Mouse (Mus musculus) heart, embryonic 16.5 days (tissue): ENCODE measurements around the gene Col1a2. TPM values are rescaled to one million over a fixed set of nuclear protein-coding genes. Genes with fewer than 3 reads are reported as not detected.

Source experiments
- ATAC-seq: fragments of 200-750 bp; cut with Nextera tagmentation; replicated peaks from 2 replicates; pipeline ENCODE4 v1.8.0; 2017; ENCODE audit warnings: moderate number of reproducible peaks; ENCODE audit not compliant: insufficient read depth, low FRiP score; ENCODE audit errors: extremely low read depth
- H3K27ac ChIP-seq: fragments of 300-500 bp; sonication (generic); 2 replicates; pipeline ENCODE4 v1.5.1; 2014; ENCODE audit warnings: mild to moderate bottlenecking, low read length, control low read depth, moderate library complexity
- H3K27me3 ChIP-seq: fragments of 300-500 bp; sonication (generic); 2 replicates; pipeline ENCODE4 v1.6.1; 2014; ENCODE audit warnings: low read length, mixed read lengths; ENCODE audit not compliant: control insufficient read depth, insufficient read depth
- H3K36me3 ChIP-seq: fragments of 300-500 bp; sonication (generic); 2 replicates; pipeline ENCODE4 v1.6.1; 2014; ENCODE audit not compliant: control insufficient read depth, insufficient read depth
- H3K4me1 ChIP-seq: fragments of 300-500 bp; sonication (generic); 2 replicates; pipeline ENCODE4 v1.6.1; 2014; ENCODE audit warnings: low read length, mixed read lengths; ENCODE audit not compliant: control insufficient read depth, insufficient read depth
- H3K4me2 ChIP-seq: fragments of 300-500 bp; sonication (generic); 2 replicates; pipeline ENCODE4 v1.6.1; 2014; ENCODE audit warnings: low read depth, mild to moderate bottlenecking, control low read depth, low read length
- H3K4me3 ChIP-seq: fragments of 300-500 bp; sonication (generic); 2 replicates; pipeline ENCODE4 v1.5.1; 2014; ENCODE audit warnings: mild to moderate bottlenecking, control low read depth, low read length
- H3K9ac ChIP-seq: fragments of 300-500 bp; sonication (generic); 2 replicates; pipeline ENCODE4 v1.6.1; 2014; ENCODE audit warnings: low read length, control low read depth
- H3K9me3 ChIP-seq: fragments of 300-500 bp; sonication (generic); replicated peaks from 2 replicates; pipeline ENCODE4 v1.6.1; 2016; ENCODE audit warnings: low read length; ENCODE audit not compliant: control insufficient read depth
- WGBS: fragments of 180-500 bp; shearing (Covaris S2); extraction: QIAGEN DNeasy Blood & Tissue Kit; methylation state at CpG from one replicate; pipeline ENCODE4 v1.1.7; 2014; 5-methylcytosine and 5-hydroxymethylcytosine counted together
- polyA plus RNA-seq: library from polyadenylated mRNA; unstranded; fragments of >200 nt; fragmentation: Nextera tagmentation; extraction: Ambion mirVana; gene quantifications from 2 replicates; pipeline ENCODE4 v1.2.1, GENCODE M21; 2015

The Col1a2 gene
- polyA plus RNA-seq, 1 experiment from 2014 or later: 382 TPM

- Histone ChIP-seq H3K36me3 (no peaks in the 10 kb centered on the region), H3K27me3 (0 out of 2 replicates have a peak, but pooled peaks cover 4% of the 10 kb centered on the region), H3K27ac (no peak overlapping the region), H3K4me2 (peak overlapping the region; percentile 91), H3K9ac (no peak overlapping the region), H3K9me3 (no peaks in the 10 kb centered on the region), H3K4me1 (peaks cover 4% of the 10 kb centered on the region; the same call in 1 of the 2 replicates), H3K4me3 (peak overlapping the region; percentile 51)
- ATAC-seq: no peak
- WGBS: 64% methylated on average over 5 of the region's 5 CpGs
These were observed 2.2 kb downstream of the Col1a2 start for GRCm38 (mm10) chr6:4506791-4507190.

GRCm38 (mm10) chr6:4507323-4507722, 2.7 kb downstream of the Col1a2 start:
- H3K4me2 ChIP-seq: peak overlapping the region; percentile 48
- 0 out of 2 replicates have a peak, but pooled peaks cover 4% of the 10 kb centered on the region for H3K27me3 ChIP-seq
- peaks cover 4% of the 10 kb centered on the region; the same call in 1 of the 2 replicates for H3K4me1 ChIP-seq
- no peak overlapping the region for H3K9ac ChIP-seq
- H3K27ac ChIP-seq: no peak overlapping the region
- H3K4me3 ChIP-seq: peak overlapping the region; percentile 51
- H3K36me3 ChIP-seq: no peaks in the 10 kb centered on the region
- WGBS: 77% methylated on average over 1 of the region's 1 CpGs
- ATAC-seq: no peak
- H3K9me3 ChIP-seq: no peaks in the 10 kb centered on the region

- ATAC-seq: no peak
- Histone ChIP-seq H3K4me1 (peaks cover 4% of the 10 kb centered on the region; the same call in 1 of the 2 replicates), H3K9ac (peak overlapping the region; percentile 33; the same call in 1 of the 2 replicates), H3K4me2 (peak overlapping the region; percentile 43), H3K27ac (no peak overlapping the region), H3K27me3 (0 out of 2 replicates have a peak, but pooled peaks cover 4% of the 10 kb centered on the region), H3K9me3 (no peaks in the 10 kb centered on the region), H3K36me3 (no peaks in the 10 kb centered on the region), H3K4me3 (peak overlapping the region; percentile 22)
- WGBS: 71% methylated on average over 4 of the region's 4 CpGs
These were observed 3.7 kb downstream of the Col1a2 start for GRCm38 (mm10) chr6:4508279-4508678.

GRCm38 (mm10) chr6:4509395-4509794, 4.8 kb downstream of the Col1a2 start:
- 72% methylated on average over 4 of the region's 4 CpGs for WGBS
- Histone ChIP-seq H3K27ac (no peak overlapping the region), H3K27me3 (0 out of 2 replicates have a peak, but pooled peaks cover 3% of the 10 kb centered on the region), H3K9me3 (no peaks in the 10 kb centered on the region), H3K36me3 (no peaks in the 10 kb centered on the region), H3K4me1 (peaks cover 4% of the 10 kb centered on the region; the same call in 1 of the 2 replicates), H3K4me3 (no peak overlapping the region), H3K4me2 (peak overlapping the region; percentile 32; the same call in 1 of the 2 replicates), H3K9ac (no peak overlapping the region)
- no peak for ATAC-seq

GRCm38 (mm10) chr6:4514671-4515070, 10.1 kb downstream of the Col1a2 start:
- Histone ChIP-seq H3K27me3 (no peaks in the 10 kb centered on the region), H3K27ac (no peak overlapping the region), H3K4me2 (no peak overlapping the region), H3K9me3 (no peaks in the 10 kb centered on the region), H3K36me3 (no peaks in the 10 kb centered on the region), H3K4me1 (no peaks in the 10 kb centered on the region), H3K4me3 (no peak overlapping the region), H3K9ac (no peak overlapping the region)
- no peak for ATAC-seq
- 75% methylated on average over 2 of the region's 2 CpGs for WGBS

GRCm38 (mm10) chr6:4521031-4521430, 16.4 kb downstream of the Col1a2 start:
- H3K27ac ChIP-seq: no peak overlapping the region
- H3K9ac ChIP-seq: no peak overlapping the region
- H3K27me3 ChIP-seq: no peaks in the 10 kb centered on the region
- WGBS: 69% methylated on average over 3 of the region's 3 CpGs
- no peak for ATAC-seq
- no peak overlapping the region for H3K4me3 ChIP-seq
- H3K36me3 ChIP-seq: no peaks in the 10 kb centered on the region
- no peaks in the 10 kb centered on the region for H3K4me1 ChIP-seq
- no peak overlapping the region for H3K4me2 ChIP-seq
- H3K9me3 ChIP-seq: no peaks in the 10 kb centered on the region

- ATAC-seq: no peak
- H3K27ac ChIP-seq: no peak overlapping the region
- no peaks in the 10 kb centered on the region for H3K4me1 ChIP-seq
- H3K27me3 ChIP-seq: no peaks in the 10 kb centered on the region
- WGBS: 90% methylated on average over 7 of the region's 7 CpGs
- no peaks in the 10 kb centered on the region for H3K9me3 ChIP-seq
- H3K9ac ChIP-seq: no peak overlapping the region
- no peaks in the 10 kb centered on the region for H3K36me3 ChIP-seq
- H3K4me2 ChIP-seq: no peak overlapping the region
- no peak overlapping the region for H3K4me3 ChIP-seq
These were observed 23.8 kb downstream of the Col1a2 start for GRCm38 (mm10) chr6:4528439-4528838.

- 68% methylated on average over 4 of the region's 4 CpGs for WGBS
- H3K4me2 ChIP-seq: no peak overlapping the region
These were observed 26.4 kb downstream of the Col1a2 start for GRCm38 (mm10) chr6:4530986-4531385.

GRCm38 (mm10) chr6:4532898-4533297, 28.3 kb downstream of the Col1a2 start:
- Histone ChIP-seq H3K27me3 (no peaks in the 10 kb centered on the region), H3K9ac (no peak overlapping the region), H3K9me3 (no peaks in the 10 kb centered on the region), H3K36me3 (no peaks in the 10 kb centered on the region), H3K4me1 (no peaks in the 10 kb centered on the region), H3K4me2 (no peak overlapping the region), H3K27ac (no peak overlapping the region), H3K4me3 (no peak overlapping the region)
- no peak for ATAC-seq
- WGBS: 86% methylated on average over 1 of the region's 1 CpGs

More at GRCm38 (mm10) chr6:4530986-4531385, 26.4 kb downstream of the Col1a2 start:
- H3K4me1 ChIP-seq: no peaks in the 10 kb centered on the region
- H3K9ac ChIP-seq: no peak overlapping the region
- no peaks in the 10 kb centered on the region for H3K9me3 ChIP-seq
- no peaks in the 10 kb centered on the region for H3K36me3 ChIP-seq
- no peak for ATAC-seq
- H3K27ac ChIP-seq: no peak overlapping the region
- no peak overlapping the region for H3K4me3 ChIP-seq
- H3K27me3 ChIP-seq: no peaks in the 10 kb centered on the region
